Mouse (Mus musculus): ENCODE data around the gene Ldhal6b. TPM values are rescaled to one million over a fixed set of nuclear protein-coding genes. Genes with fewer than 3 reads are reported as not detected.
"Not testable (repeated sequence)": the region's sequence is repeated elsewhere in the genome, so short reads cannot be mapped to it uniquely, and the experiment has no call there.

Gene Ldhal6b
- total and polyA plus RNA-seq, 2 experiments from 2014 or later: not detected

GRCm38 (mm10) chr17:5443260-5443659, 24.7 kb upstream of the Ldhal6b start:
- Histone ChIP-seq H3K36me3 (replicated peaks; ENCODE audit: control insufficient read depth, insufficient read depth, low read length) (no peaks in the 10 kb centered on the region), H3K9ac (replicated peaks; ENCODE audit: low read depth, low read length) (no peak overlapping the region), H3K4me3 (ENCODE audit: low read depth, low read length) (no peak overlapping the region), H3K9me3 (replicated peaks; ENCODE audit: control insufficient read depth, low read length) (no peaks in the 10 kb centered on the region), H3K4me2 (ENCODE audit: low read depth, low read length) (no peak overlapping the region), H3K27me3 (ENCODE audit: control insufficient read depth, insufficient read depth, low read length) (no peaks in the 10 kb centered on the region), H3K27ac (ENCODE audit: low read depth) (no peak overlapping the region), H3K4me1 (ENCODE audit: control insufficient read depth, insufficient read depth) (peaks cover 9% of the 10 kb centered on the region)
- 55% methylated on average over 3 of the region's 3 CpGs for WGBS
- TF ChIP-seq CTCF (IDR thresholded peaks at IDR 0.05; ENCODE audit: low read depth) (no peak), EP300 (IDR thresholded peaks at IDR 0.05; ENCODE audit: low read depth) (no peak)
- DNase-seq (ENCODE audit: low spot score): no peak
- no peak for ATAC-seq (ENCODE audit: insufficient read depth, low read depth)

GRCm38 (mm10) chr17:5442403-5442802, 23.8 kb upstream of the Ldhal6b start:
- not testable (repeated sequence) for H3K9me3 ChIP-seq (replicated peaks; ENCODE audit: control insufficient read depth, low read length); H3K27ac ChIP-seq (ENCODE audit: low read depth); H3K27me3 ChIP-seq (ENCODE audit: control insufficient read depth, insufficient read depth, low read length); ATAC-seq (ENCODE audit: insufficient read depth, low read depth); H3K4me3 ChIP-seq (ENCODE audit: low read depth, low read length); DNase-seq (ENCODE audit: low spot score); H3K36me3 ChIP-seq (replicated peaks; ENCODE audit: control insufficient read depth, insufficient read depth, low read length); H3K4me2 ChIP-seq (ENCODE audit: low read depth, low read length); H3K4me1 ChIP-seq (ENCODE audit: control insufficient read depth, insufficient read depth); H3K9ac ChIP-seq (replicated peaks; ENCODE audit: low read depth, low read length)
- WGBS: 72% methylated on average over 5 of the region's 5 CpGs

- under 1% methylated on average over 27 of the region's 27 CpGs for WGBS
- H3K27ac ChIP-seq (ENCODE audit: low read depth): peak within 1 kb of the TSS; percentile 72
Observed at GRCm38 (mm10) chr17:5440159-5440971, 21.8 kb upstream of the Ldhal6b start, which contains the start of gene Tmem242. Gene Tmem242, minus strand, starts transcription at chr17:5440259.

GRCm38 (mm10) chr17:5439831-5440158, 21.2 kb upstream of the Ldhal6b start:
- Histone ChIP-seq H3K36me3 (replicated peaks; ENCODE audit: control insufficient read depth, insufficient read depth, low read length) (peaks cover 9% of the 10 kb centered on the region), H3K9me3 (replicated peaks; ENCODE audit: control insufficient read depth, low read length) (no peaks in the 10 kb centered on the region), H3K27me3 (ENCODE audit: control insufficient read depth, insufficient read depth, low read length) (no peaks in the 10 kb centered on the region), H3K9ac (replicated peaks; ENCODE audit: low read depth, low read length) (peak overlapping the region; percentile 65), H3K4me2 (ENCODE audit: low read depth, low read length) (peak overlapping the region; percentile 86), H3K27ac (ENCODE audit: low read depth) (peak overlapping the region; percentile 72), H3K4me1 (ENCODE audit: control insufficient read depth, insufficient read depth) (peaks cover 9% of the 10 kb centered on the region), H3K4me3 (ENCODE audit: low read depth, low read length) (peak overlapping the region; percentile 64)
- ATAC-seq (ENCODE audit: insufficient read depth, low read depth) (peak; percentile 33), DNase-seq (ENCODE audit: low spot score) (no peak)
- 2% methylated on average over 8 of the region's 8 CpGs for WGBS
- no peak for TF ChIP-seq EP300 (IDR thresholded peaks at IDR 0.05; ENCODE audit: low read depth)
- no peak for TF ChIP-seq CTCF (IDR thresholded peaks at IDR 0.05; ENCODE audit: low read depth)

More at GRCm38 (mm10) chr17:5440159-5440971, 21.8 kb upstream of the Ldhal6b start, which contains the start of gene Tmem242:
- no peaks in the 10 kb centered on the region for H3K27me3 ChIP-seq (ENCODE audit: control insufficient read depth, insufficient read depth, low read length)
- peak within 1 kb of the TSS; percentile 65 for H3K9ac ChIP-seq (replicated peaks; ENCODE audit: low read depth, low read length)
- TF ChIP-seq EP300 (IDR thresholded peaks at IDR 0.05; ENCODE audit: low read depth) (peak; percentile 15; the same call in 1 of the 2 replicates), CTCF (IDR thresholded peaks at IDR 0.05; ENCODE audit: low read depth) (peak; percentile 51)
- no peaks in the 10 kb centered on the region for H3K9me3 ChIP-seq (replicated peaks; ENCODE audit: control insufficient read depth, low read length)
- ATAC-seq (ENCODE audit: insufficient read depth, low read depth) (peak; percentile 92), DNase-seq (ENCODE audit: low spot score) (peak; percentile 90)
- peaks cover 9% of the 10 kb centered on the region for H3K36me3 ChIP-seq (replicated peaks; ENCODE audit: control insufficient read depth, insufficient read depth, low read length)
- peak within 1 kb of the TSS; percentile 64 for H3K4me3 ChIP-seq (ENCODE audit: low read depth, low read length)
- peaks cover 9% of the 10 kb centered on the region for H3K4me1 ChIP-seq (ENCODE audit: control insufficient read depth, insufficient read depth)
- H3K4me2 ChIP-seq (ENCODE audit: low read depth, low read length): peak within 1 kb of the TSS; percentile 86

GRCm38 (mm10) chr17:5429772-5430133, 11.2 kb upstream of the Ldhal6b start:
- Histone ChIP-seq H3K9me3 (replicated peaks; ENCODE audit: control insufficient read depth, low read length) (no peaks in the 10 kb centered on the region), H3K27me3 (ENCODE audit: control insufficient read depth, insufficient read depth, low read length) (no peaks in the 10 kb centered on the region), H3K4me2 (ENCODE audit: low read depth, low read length) (no peak overlapping the region), H3K4me1 (ENCODE audit: control insufficient read depth, insufficient read depth) (peaks cover 8% of the 10 kb centered on the region), H3K36me3 (replicated peaks; ENCODE audit: control insufficient read depth, insufficient read depth, low read length) (peaks cover 46% of the 10 kb centered on the region), H3K9ac (replicated peaks; ENCODE audit: low read depth, low read length) (no peak overlapping the region), H3K4me3 (ENCODE audit: low read depth, low read length) (no peak overlapping the region), H3K27ac (ENCODE audit: low read depth) (no peak overlapping the region)
- TF ChIP-seq CTCF (IDR thresholded peaks at IDR 0.05; ENCODE audit: low read depth) (no peak), EP300 (IDR thresholded peaks at IDR 0.05; ENCODE audit: low read depth) (no peak)
- WGBS: 76% methylated on average over 9 of the region's 9 CpGs
- ATAC-seq (ENCODE audit: insufficient read depth, low read depth): peak; percentile 15; the same call in 1 of the 2 replicates
- no peak for DNase-seq (ENCODE audit: low spot score)

All from heart, postnatal 0 days (tissue).